15 mouse cellular contexts compared by ENCODE assay signal in genomic region chr13:83573855-83574583, GRCm38 (mm10).
DNase-seq lines count a peak whose midpoint lies in the region; ATAC-seq and TF ChIP-seq lines count a peak whose summit lies in the region.
"Had no signal": no experiment of that assay in that cellular context is flagged by ENCODE, and none has a peak within 500 bp of the region (broad histone marks: within the 10 kb centered on the region; RNA-seq: fewer than 3 reads in every experiment).

No protein-coding gene starts in this region.

- H3K36me3 ChIP-seq in heart, embryonic 11.5 days (ENCODE audit: control insufficient read depth, insufficient read depth, low read length) = no peaks in the 10 kb centered on the region
- no peaks in the 10 kb centered on the region for H3K36me3 ChIP-seq in midbrain, embryonic 14.5 days (ENCODE audit: control insufficient read depth, insufficient read depth, low read length)
- H3K36me3 ChIP-seq in midbrain, embryonic 16.5 days (ENCODE audit: control insufficient read depth, insufficient read depth, low read length) = no peaks in the 10 kb centered on the region
- H3K36me3 ChIP-seq in heart, postnatal 0 days (replicated peaks; ENCODE audit: control insufficient read depth, insufficient read depth, low read length) = no peaks in the 10 kb centered on the region
- peaks cover 8% of the 10 kb centered on the region for H3K36me3 ChIP-seq in splenic B cell, adult 2 months (ENCODE audit: control insufficient read depth, insufficient read depth, low read length, poor library complexity, severe bottlenecking)
- H3K36me3 ChIP-seq: embryonic facial prominence, embryonic 12.5 days had no signal

- H3K9me3 ChIP-seq in heart, embryonic 11.5 days (replicated peaks; ENCODE audit: control insufficient read depth, low read length) = no peaks in the 10 kb centered on the region
- H3K9me3 ChIP-seq in midbrain, embryonic 14.5 days (ENCODE audit: control insufficient read depth, low read length) = no peaks in the 10 kb centered on the region
- H3K9me3 ChIP-seq in midbrain, embryonic 16.5 days (replicated peaks; ENCODE audit: control insufficient read depth, low read length, poor library complexity, severe bottlenecking) = no peaks in the 10 kb centered on the region
- H3K9me3 ChIP-seq in heart, postnatal 0 days (replicated peaks; ENCODE audit: control insufficient read depth, low read length) = no peaks in the 10 kb centered on the region
- H3K9me3 ChIP-seq: embryonic facial prominence, embryonic 12.5 days had no signal

- no peak for ATAC-seq in heart, embryonic 11.5 days (replicated peaks; ENCODE audit: insufficient number of reproducible peaks, low FRiP score, low TSS enrichment)
- no peak for ATAC-seq in midbrain, embryonic 14.5 days (ENCODE audit: low FRiP score, low TSS enrichment)
- no peak for ATAC-seq in midbrain, embryonic 16.5 days
- peak; percentile 54 for ATAC-seq in heart, postnatal 0 days (ENCODE audit: insufficient read depth, low read depth)
- ATAC-seq in frontal cortex, adult (ENCODE audit: low TSS enrichment) = no peak

- TF ChIP-seq CTCF in heart, postnatal 0 days (IDR thresholded peaks at IDR 0.05; ENCODE audit: low read depth) = no peak

- H3K27ac ChIP-seq in heart, embryonic 11.5 days (ENCODE audit: low read depth, low read length) = peak overlapping the region; percentile 57; the same call in 1 of the 2 replicates
- no peak overlapping the region for H3K27ac ChIP-seq in midbrain, embryonic 14.5 days (replicated peaks; ENCODE audit: low read depth, low read length)
- no peak overlapping the region for H3K27ac ChIP-seq in midbrain, embryonic 16.5 days (ENCODE audit: low read length)
- H3K27ac ChIP-seq in heart, postnatal 0 days (ENCODE audit: low read depth) = peak overlapping the region; percentile 82
- H3K27ac ChIP-seq: hindbrain, embryonic 14.5 days had no signal

- no peak for DNase-seq in heart, postnatal 10 days
- DNase-seq in midbrain, embryonic 14.5 days = peak; percentile 35
- DNase-seq in heart, postnatal 0 days (ENCODE audit: low spot score) = peak; percentile 75
- peak; percentile 50 for DNase-seq in splenic B cell, adult 2 months (ENCODE audit: low read depth, low spot score)
- DNase-seq: adrenal gland, postnatal 25 days; cerebellum, adult 2 months; kidney, postnatal 10 days; lung, adult 2 months; thymus, postnatal 14 days had no signal

- no peak for TF ChIP-seq EP300 in heart, postnatal 0 days (IDR thresholded peaks at IDR 0.05; ENCODE audit: low read depth)

- no peak overlapping the region for H3K4me3 ChIP-seq in heart, embryonic 11.5 days (ENCODE audit: low read depth, low read length)
- no peak overlapping the region for H3K4me3 ChIP-seq in midbrain, embryonic 14.5 days (replicated peaks; ENCODE audit: low read depth, low read length)
- H3K4me3 ChIP-seq in midbrain, embryonic 16.5 days (ENCODE audit: low read depth, low read length) = no peak overlapping the region
- H3K4me3 ChIP-seq in heart, postnatal 0 days (ENCODE audit: low read depth, low read length) = peak overlapping the region; percentile 16; the same call in 1 of the 2 replicates
- H3K4me3 ChIP-seq: embryonic facial prominence, embryonic 12.5 days; myocyte had no signal

- intact Hi-C loops in heart, postnatal 10 days (cut with DNase I) = loop anchor here (2.0 kb wide), 1 partner anchor 49 kb away; no protein-coding TSS in a partner anchor

- H3K4me2 ChIP-seq in heart, embryonic 11.5 days = peak overlapping the region; percentile 12; the same call in 1 of the 2 replicates
- H3K4me2 ChIP-seq in midbrain, embryonic 14.5 days (ENCODE audit: low read length) = no peak overlapping the region
- no peak overlapping the region for H3K4me2 ChIP-seq in midbrain, embryonic 16.5 days (ENCODE audit: low read length)
- H3K4me2 ChIP-seq in heart, postnatal 0 days (ENCODE audit: low read depth, low read length) = peak overlapping the region; percentile 51
- H3K4me2 ChIP-seq: embryonic facial prominence, embryonic 12.5 days; hindbrain, embryonic 14.5 days had no signal

- H3K4me1 ChIP-seq in heart, embryonic 11.5 days (ENCODE audit: control insufficient read depth, insufficient read depth, low read length) = peaks cover 20% of the 10 kb centered on the region
- peaks cover 5% of the 10 kb centered on the region; the same call in 1 of the 2 replicates for H3K4me1 ChIP-seq in midbrain, embryonic 14.5 days (ENCODE audit: control insufficient read depth, insufficient read depth, low read length)
- H3K4me1 ChIP-seq in midbrain, embryonic 16.5 days (ENCODE audit: control insufficient read depth, insufficient read depth, low read length) = peaks cover 1% of the 10 kb centered on the region; the same call in 1 of the 2 replicates
- H3K4me1 ChIP-seq in heart, postnatal 0 days (ENCODE audit: control insufficient read depth, insufficient read depth) = peaks cover 52% of the 10 kb centered on the region

- no peak overlapping the region for H3K9ac ChIP-seq in heart, embryonic 11.5 days (ENCODE audit: low read depth, low read length)
- H3K9ac ChIP-seq in midbrain, embryonic 14.5 days (replicated peaks; ENCODE audit: low read length) = no peak overlapping the region
- no peak overlapping the region for H3K9ac ChIP-seq in midbrain, embryonic 16.5 days (ENCODE audit: low read depth, low read length)
- H3K9ac ChIP-seq in heart, postnatal 0 days (replicated peaks; ENCODE audit: low read depth, low read length) = no peak overlapping the region
- H3K9ac ChIP-seq: embryonic facial prominence, embryonic 12.5 days; hindbrain, embryonic 14.5 days had no signal

- no peaks in the 10 kb centered on the region for H3K27me3 ChIP-seq in heart, embryonic 11.5 days (ENCODE audit: control insufficient read depth, insufficient read depth, low read length)
- no peaks in the 10 kb centered on the region; the same call in 1 of the 2 replicates for H3K27me3 ChIP-seq in midbrain, embryonic 14.5 days (ENCODE audit: control insufficient read depth, insufficient read depth, low read length)
- H3K27me3 ChIP-seq in midbrain, embryonic 16.5 days (ENCODE audit: control insufficient read depth, insufficient read depth, low read depth, low read length) = no peaks in the 10 kb centered on the region
- H3K27me3 ChIP-seq in heart, postnatal 0 days (ENCODE audit: control insufficient read depth, insufficient read depth, low read length) = no peaks in the 10 kb centered on the region
- H3K27me3 ChIP-seq in splenic B cell, adult 2 months (ENCODE audit: control insufficient read depth, insufficient read depth, low read length, poor library complexity, severe bottlenecking) = no peaks in the 10 kb centered on the region
- H3K27me3 ChIP-seq: embryonic facial prominence, embryonic 12.5 days had no signal

- WGBS in heart, embryonic 11.5 days (ENCODE audit: insufficient replicate concordance) = 43% methylated on average over 8 of the region's 8 CpGs
- WGBS in midbrain, embryonic 14.5 days = 37% methylated on average over 8 of the region's 8 CpGs
- WGBS in midbrain, embryonic 16.5 days = 37% methylated on average over 8 of the region's 8 CpGs
- whole genome bisulfite sequencing in heart, postnatal 0 days = 5% methylated on average over 8 of the region's 8 CpGs

Comparison
In these comparisons a context has a peak if more than half of its experiments do, and no peak if none do; other contexts are left out.
1. DNase-seq: peak in midbrain, embryonic 14.5 days (single experiment), heart, postnatal 0 days (single experiment) and splenic B cell, adult 2 months (single experiment); none in heart, postnatal 10 days (0 of 2).
2. H3K27ac ChIP-seq: peak in heart, embryonic 11.5 days (single experiment) and heart, postnatal 0 days (single experiment); none in midbrain, embryonic 14.5 days (single experiment) and midbrain, embryonic 16.5 days (single experiment).
3. H3K4me2 ChIP-seq: peak in heart, embryonic 11.5 days (single experiment) and heart, postnatal 0 days (single experiment); none in midbrain, embryonic 14.5 days (single experiment) and midbrain, embryonic 16.5 days (single experiment).